ENCODE assay signal across 9 mouse cellular contexts in genomic region chr19:59742946-59743345, GRCm38 (mm10).
DNase-seq lines count a peak whose midpoint lies in the region; ATAC-seq and TF ChIP-seq lines count a peak whose summit lies in the region.
"Had no signal": no experiment of that assay in that cellular context is flagged by ENCODE, and none has a peak within 500 bp of the region (broad histone marks: within the 10 kb centered on the region; RNA-seq: fewer than 3 reads in every experiment).

No protein-coding gene starts in this region.

- TF ChIP-seq POLR2A in MEL (IDR thresholded peaks at IDR 0.05; ENCODE audit: control insufficient read depth in 1 of 2, insufficient read depth in 1 of 2, low read depth in 1 of 2, low read length in 2 of 2, poor library complexity in 1 of 2), result no peak

- no peaks in the 10 kb centered on the region for H3K36me3 ChIP-seq in MEL (ENCODE audit: control insufficient read depth in 1 of 2, insufficient read depth in 2 of 2, low read length in 2 of 2)
- H3K36me3 ChIP-seq: neural tube, embryonic 12.5 days had no signal

- peak; percentile 25 for DNase-seq in adrenal gland, postnatal 14 days
- no peak for DNase-seq in adrenal gland, postnatal 25 days
- peak; percentile 23 to 36 for DNase-seq in layer of hippocampus, adult 2 months (ENCODE audit: low spot score in 2 of 2)
- no peak for DNase-seq in layer of hippocampus, postnatal 25 days (ENCODE audit: extremely low spot score in 1 of 2, low spot score in 1 of 2)
- peak; percentile 65 for DNase-seq in MEL (ENCODE audit: low read depth, low spot score)
- peak; percentile 60 for DNase-seq in retina, postnatal 1 day
- no peak for DNase-seq in urinary bladder, postnatal 4 days (ENCODE audit: low spot score in 2 of 2)

- H3K79me2 ChIP-seq in MEL (ENCODE audit: control insufficient read depth, insufficient read depth, low read length, poor library complexity), result no peaks in the 10 kb centered on the region

- peak; percentile 77 for TF ChIP-seq RAD21 in MEL (IDR thresholded peaks at IDR 0.05; ENCODE audit: low read depth, low read length)

- no peak overlapping the region for H3K4me3 ChIP-seq in layer of hippocampus, adult 2 months
- no peak overlapping the region for H3K4me3 ChIP-seq in MEL (ENCODE audit: control insufficient read depth in 1 of 2, insufficient read depth in 1 of 2, low read depth in 2 of 2, low read length in 2 of 2)
- H3K4me3 ChIP-seq: neural tube, embryonic 12.5 days had no signal

- H3K9me3 ChIP-seq in MEL (replicated peaks; ENCODE audit: insufficient read depth, low read length), result no peaks in the 10 kb centered on the region
- H3K9me3 ChIP-seq: neural tube, embryonic 12.5 days had no signal

- H3K27ac ChIP-seq in layer of hippocampus, adult 2 months, result no peak overlapping the region
- no peak overlapping the region for H3K27ac ChIP-seq in MEL (ENCODE audit: control insufficient read depth, low read depth, low read length)
- H3K27ac ChIP-seq: neural tube, embryonic 12.5 days had no signal

- H3K9ac ChIP-seq in MEL (ENCODE audit: control insufficient read depth, low read depth, low read length, poor library complexity, severe bottlenecking), result no peak overlapping the region
- H3K9ac ChIP-seq: neural tube, embryonic 12.5 days had no signal

- peaks cover 3% of the 10 kb centered on the region in 2 experiments; a peak in 3 of 4 replicates for H3K27me3 ChIP-seq in MEL (ENCODE audit: control insufficient read depth in 1 of 2, insufficient read depth in 2 of 2, low read length in 2 of 2)
- H3K27me3 ChIP-seq: neural tube, embryonic 12.5 days had no signal

- TF ChIP-seq CTCF in layer of hippocampus, adult 2 months (conservative IDR thresholded peaks at IDR 0.05), result peak; percentile 87
- TF ChIP-seq CTCF in MEL (IDR thresholded peaks at IDR 0.05 in 2 of 3, conservative IDR thresholded peaks at IDR 0.05 in 1 of 3; ENCODE audit: control insufficient read depth in 1 of 3, insufficient read depth in 1 of 3, low read depth in 2 of 3, low read length in 3 of 3, poor library complexity in 1 of 3, severe bottlenecking in 1 of 3), result peak; percentile 49 to 89 (median 71)

- no peak for TF ChIP-seq EP300 in MEL (IDR thresholded peaks at IDR 0.05; ENCODE audit: low read depth in 1 of 2, low read length in 2 of 2)

- ATAC-seq in hematopoietic stem cell, adult 5-6 weeks (replicated peaks in 1 of 2; ENCODE audit: insufficient read depth in 1 of 2, low FRiP score in 2 of 2, low TSS enrichment in 1 of 2, low read depth in 1 of 2, poor library complexity in 2 of 2, severe bottlenecking in 2 of 2), result peak; percentile 62 to 84; a peak in 3 of 4 replicates

- H3K4me1 ChIP-seq in MEL (ENCODE audit: control insufficient read depth in 1 of 2, insufficient read depth in 2 of 2, low read length in 2 of 2), result no peaks in the 10 kb centered on the region
- H3K4me1 ChIP-seq: neural tube, embryonic 12.5 days had no signal

TF ChIP-seq in MEL, 35 proteins besides CTCF, POLR2A, EP300 and RAD21:
- TF ChIP-seq UBTF (IDR thresholded peaks at IDR 0.05; ENCODE audit: borderline replicate concordance, insufficient read depth, low read depth, low read length) (no peak), KAT2A (conservative IDR thresholded peaks at IDR 0.05; ENCODE audit: low read depth, low read length) (no peak), MEF2A (IDR thresholded peaks at IDR 0.05; ENCODE audit: extremely low read depth, insufficient replicate concordance, low read depth, low read length, poor library complexity, severe bottlenecking) (no peak), BHLHE40 (IDR thresholded peaks at IDR 0.05; ENCODE audit: borderline replicate concordance, low read depth, low read length) (no peak), RCOR1 (IDR thresholded peaks at IDR 0.05; ENCODE audit: low read depth, low read length) (no peak), USF1 (IDR thresholded peaks at IDR 0.05; ENCODE audit: low read depth, low read length) (no peak), MXI1 (IDR thresholded peaks at IDR 0.05; ENCODE audit: low read depth, low read length) (0 out of 2 replicates have a peak, but pooled peaks have one; percentile 30), SMC3 (IDR thresholded peaks at IDR 0.05; ENCODE audit: low read depth, low read length) (peak; percentile 96), ZC3H11A (IDR thresholded peaks at IDR 0.05; ENCODE audit: low read depth, low read length) (peak; percentile 77), MAX (IDR thresholded peaks at IDR 0.05; ENCODE audit: low read length) (peak; percentile 45; the same call in 1 of the 2 replicates), POLR2AphosphoS5 (IDR thresholded peaks at IDR 0.05; ENCODE audit: borderline replicate concordance, low read depth, low read length) (no peak), MYC (IDR thresholded peaks at IDR 0.05; ENCODE audit: low read depth, low read length) (peak; percentile 41; the same call in 1 of the 2 replicates), E2F4 (IDR thresholded peaks at IDR 0.05; ENCODE audit: borderline replicate concordance, low read depth, low read length) (no peak), ETS1 (IDR thresholded peaks at IDR 0.05; ENCODE audit: low read depth, low read length) (no peak), MYB (IDR thresholded peaks at IDR 0.05; ENCODE audit: low read depth, low read length) (no peak), TCF12 (IDR thresholded peaks at IDR 0.05; ENCODE audit: low read depth, low read length) (no peak), ZKSCAN1 (IDR thresholded peaks at IDR 0.05; ENCODE audit: low read depth, low read length) (no peak)

Comparison
In these comparisons a context has a peak if more than half of its experiments do, and no peak if none do; other contexts are left out.
1. DNase-seq: peak in adrenal gland, postnatal 14 days (single experiment), layer of hippocampus, adult 2 months (2 of 2), MEL (single experiment) and retina, postnatal 1 day (single experiment); none in adrenal gland, postnatal 25 days (single experiment), layer of hippocampus, postnatal 25 days (0 of 2) and urinary bladder, postnatal 4 days (0 of 2).